ENCODE assay signal across 46 mouse cellular contexts in the genomic region with DNA sequence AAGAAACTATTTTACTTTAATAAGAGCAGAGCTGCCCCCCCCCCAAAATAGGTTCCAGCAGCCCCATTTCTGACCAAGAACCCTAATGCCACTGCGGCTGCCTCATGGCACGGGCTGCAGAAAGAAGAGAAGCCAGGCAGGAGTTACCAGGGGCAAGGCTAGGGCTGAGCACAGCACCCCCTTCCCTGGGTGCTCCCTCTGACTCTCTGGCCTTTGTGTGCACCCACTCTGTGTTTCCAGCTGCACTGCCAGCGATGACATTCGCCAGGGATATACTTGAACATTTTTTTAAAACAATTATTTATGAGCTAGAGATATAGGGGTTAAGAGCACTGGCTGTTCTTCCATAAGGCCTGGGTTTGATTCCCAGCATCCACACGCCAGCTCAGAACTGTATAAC. TPM values are rescaled to one million over a fixed set of nuclear protein-coding genes. Genes with fewer than 3 reads are reported as not detected.
"Had no signal": no experiment of that assay in that cellular context is flagged by ENCODE, and none has a peak within 500 bp of the region (broad histone marks: within the 10 kb centered on the region; RNA-seq: fewer than 3 reads in every experiment).

No protein-coding gene starts in this region.

- H3K9ac ChIP-seq: limb, embryonic 12.5 days; limb, embryonic 13.5 days; limb, embryonic 15.5 days; liver, embryonic 12.5 days; liver, embryonic 13.5 days; liver, embryonic 14.5 days; liver, embryonic 15.5 days; liver, postnatal 0 days; lung, embryonic 14.5 days; lung, embryonic 15.5 days; midbrain, embryonic 12.5 days; midbrain, embryonic 13.5 days; midbrain, embryonic 15.5 days; neural tube, embryonic 12.5 days; neural tube, embryonic 13.5 days had no signal

- H3K4me2 ChIP-seq: limb, embryonic 12.5 days; limb, embryonic 13.5 days; limb, embryonic 15.5 days; liver, embryonic 11.5 days; liver, embryonic 12.5 days; liver, embryonic 13.5 days; liver, embryonic 15.5 days; lung, embryonic 14.5 days; lung, embryonic 15.5 days; midbrain, embryonic 12.5 days; midbrain, embryonic 13.5 days; midbrain, embryonic 15.5 days; neural tube, embryonic 12.5 days; neural tube, embryonic 13.5 days had no signal

- ATAC-seq: liver, embryonic 12.5 days; liver, postnatal 0 days; lung, postnatal 0 days; midbrain, embryonic 13.5 days; midbrain, embryonic 15.5 days; midbrain, embryonic 16.5 days had no signal

- H3K9me3 ChIP-seq: limb, embryonic 12.5 days; limb, embryonic 13.5 days; limb, embryonic 15.5 days; liver, embryonic 12.5 days; liver, embryonic 13.5 days; liver, embryonic 15.5 days; lung, embryonic 15.5 days; midbrain, embryonic 10.5 days; midbrain, embryonic 12.5 days; midbrain, embryonic 13.5 days; midbrain, embryonic 15.5 days; neural tube, embryonic 12.5 days; neural tube, embryonic 13.5 days had no signal

- H3K4me3 ChIP-seq: left cerebral cortex, adult 2 months; limb, embryonic 12.5 days; limb, embryonic 13.5 days; limb, embryonic 15.5 days; liver, embryonic 12.5 days; liver, embryonic 13.5 days; liver, embryonic 15.5 days; lung, embryonic 15.5 days; megakaryocyte, embryonic 14.5 days; midbrain, embryonic 10.5 days; midbrain, embryonic 12.5 days; midbrain, embryonic 13.5 days; midbrain, embryonic 15.5 days; myocyte; neural tube, embryonic 12.5 days; neural tube, embryonic 13.5 days had no signal

- H3K36me3 ChIP-seq: limb, embryonic 12.5 days; limb, embryonic 13.5 days; limb, embryonic 15.5 days; liver, embryonic 12.5 days; liver, embryonic 13.5 days; liver, embryonic 15.5 days; lung, embryonic 15.5 days; midbrain, embryonic 10.5 days; midbrain, embryonic 12.5 days; midbrain, embryonic 13.5 days; midbrain, embryonic 15.5 days; neural tube, embryonic 12.5 days; neural tube, embryonic 13.5 days had no signal

- H3K27ac ChIP-seq: left cerebral cortex, adult 2 months; limb, embryonic 12.5 days; limb, embryonic 13.5 days; limb, embryonic 15.5 days; liver, embryonic 12.5 days; liver, embryonic 13.5 days; liver, embryonic 14.5 days; liver, embryonic 15.5 days; lung, embryonic 15.5 days; macrophage; midbrain, embryonic 10.5 days; midbrain, embryonic 12.5 days; midbrain, embryonic 13.5 days; midbrain, embryonic 15.5 days; neural tube, embryonic 12.5 days; neural tube, embryonic 13.5 days had no signal

- DNase-seq: left cerebral cortex, postnatal 4 days; liver; liver, embryonic 13.5 days; liver, postnatal 0 days; lung, adult 18-20 months; lung, adult 2 months; lung, embryonic 14.5 days; lung, postnatal 10 days; lung, postnatal 14 days; lung, postnatal 36 days; lung, postnatal 4 days had no signal

RNA-seq across cellular contexts. Expression of a gene that starts 6.1 kb away (rescaled TPM):
- total RNA-seq: left cerebral cortex, adult 2 months; left cerebral cortex, adult 8-10 months; left cerebral cortex, postnatal 10 days; left cerebral cortex, postnatal 14 days; left cerebral cortex, postnatal 25 days; left cerebral cortex, postnatal 36 days; left cerebral cortex, postnatal 4 days; liver, adult 2 months; megakaryocyte progenitor cell, adult 5-6 weeks; megakaryocyte, adult 5-6 weeks; megakaryocyte-erythroid progenitor cell, adult 5-6 weeks; midbrain, postnatal 0 days; monocyte, adult 5-6 weeks had no signal
- polyA plus RNA-seq: limb, embryonic 12.5 days; limb, embryonic 13.5 days; limb, embryonic 14.5 days; liver, embryonic 11.5 days; liver, embryonic 13.5 days; liver, embryonic 15.5 days; liver, embryonic 16.5 days; liver, postnatal 0 days; lung, embryonic 14.5 days; lung, embryonic 16.5 days; lung, postnatal 0 days; macrophage; midbrain, embryonic 12.5 days; midbrain, embryonic 13.5 days; midbrain, embryonic 15.5 days; midbrain, embryonic 16.5 days; midbrain, postnatal 0 days; myocyte; neural tube, embryonic 11.5 days; neural tube, embryonic 12.5 days; neural tube, embryonic 13.5 days had no signal
